Mouse (Mus musculus): ENCODE data around the gene Park7. TPM values are rescaled to one million over a fixed set of nuclear protein-coding genes. Genes with fewer than 3 reads are reported as not detected.

Gene Park7
- polyA plus RNA-seq, 1 experiment, result 70.5 TPM

DNA sequence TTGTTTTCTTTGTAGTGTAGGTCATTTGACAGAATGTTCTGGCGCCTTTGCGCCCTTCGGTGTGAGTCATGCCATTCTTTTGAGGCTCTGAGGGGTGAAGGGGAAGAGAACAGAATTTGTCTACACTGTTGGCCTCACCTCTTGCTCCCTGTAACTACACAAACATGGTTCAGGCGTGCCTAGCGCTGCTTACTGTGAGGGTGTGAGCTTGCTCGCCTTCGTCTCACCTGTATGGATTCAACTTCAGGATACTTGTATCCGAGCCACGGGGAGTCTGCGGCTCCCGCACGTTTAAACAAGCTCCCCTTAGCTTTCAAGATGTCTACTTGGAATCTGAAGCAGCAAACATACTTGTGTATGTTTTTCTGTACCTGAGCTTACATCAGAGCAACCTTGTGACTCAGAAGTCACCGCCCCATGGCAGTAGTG lies 43.3 kb downstream of the Park7 start:
- Histone ChIP-seq H3K27ac (ENCODE audit: insufficient read depth, low read depth, low read length) (no peak overlapping the region), H3K36me3 (ENCODE audit: control insufficient read depth, insufficient read depth, low read length) (peaks cover 24% of the 10 kb centered on the region), H3K4me1 (ENCODE audit: control insufficient read depth, insufficient read depth, insufficient read length, low read length) (no peaks in the 10 kb centered on the region; the same call in 1 of the 2 replicates), H3K27me3 (ENCODE audit: control insufficient read depth, insufficient read depth, low read length) (no peaks in the 10 kb centered on the region), H3K4me3 (ENCODE audit: low read depth, low read length) (no peak overlapping the region)
- TF ChIP-seq POLR2A (IDR thresholded peaks at IDR 0.05; ENCODE audit: low read depth, low read length) (no peak), CTCF (IDR thresholded peaks at IDR 0.05; ENCODE audit: extremely low read depth, insufficient read length, insufficient replicate concordance, low read depth, low read length) (no peak)
- 84% methylated on average over 13 of the region's 13 CpGs for WGBS

DNA sequence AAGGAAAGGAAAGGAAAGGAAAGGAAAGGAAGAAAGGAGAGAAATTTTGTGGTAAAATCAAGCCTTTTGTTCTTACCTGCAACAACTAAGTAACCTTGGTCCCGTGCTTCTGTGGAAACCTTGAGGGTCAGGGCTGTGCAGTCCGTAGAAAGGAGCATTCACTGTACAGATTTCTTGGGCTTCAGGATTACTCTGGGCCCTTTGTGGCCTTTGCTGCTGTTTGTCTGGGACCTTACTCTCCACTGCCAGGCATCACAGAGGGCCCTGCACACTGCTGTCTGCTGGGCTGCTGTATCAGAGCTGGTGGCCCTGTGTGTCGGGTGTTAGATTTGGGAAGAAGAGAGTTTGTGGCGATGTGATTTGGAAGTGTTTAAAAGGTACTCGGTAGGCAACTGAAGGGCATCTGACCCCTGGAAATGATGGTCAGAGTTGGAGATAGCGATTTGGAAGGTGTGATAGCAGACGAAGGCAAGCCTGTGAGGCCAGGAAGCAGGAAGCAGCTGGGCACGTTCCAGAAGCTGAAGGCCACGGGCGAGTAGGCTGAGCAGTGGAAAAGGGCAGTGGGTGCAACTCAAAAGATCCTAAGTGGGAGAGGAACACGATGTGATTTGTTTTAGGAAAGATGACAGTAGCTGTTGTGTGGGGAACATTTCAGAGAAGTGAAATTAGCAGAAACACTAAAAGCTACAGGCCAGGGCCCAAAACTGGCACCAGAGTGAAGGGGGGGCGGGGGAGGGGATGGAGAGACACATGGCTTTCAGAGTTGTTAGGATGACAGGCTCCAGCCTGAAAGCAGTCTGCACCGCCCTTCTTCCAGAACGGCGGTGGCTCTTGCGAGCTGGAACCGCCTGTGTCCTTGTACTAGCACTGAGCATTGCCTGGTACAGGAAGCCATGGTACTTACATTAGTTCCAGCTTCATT lies 44.7 kb downstream of the Park7 start:
- WGBS, result 69% methylated on average over 17 of the region's 17 CpGs
- no peak for TF ChIP-seq POLR2A (IDR thresholded peaks at IDR 0.05; ENCODE audit: low read depth, low read length)
- TF ChIP-seq CTCF (IDR thresholded peaks at IDR 0.05; ENCODE audit: extremely low read depth, insufficient read length, insufficient replicate concordance, low read depth, low read length), result no peak
- H3K27me3 ChIP-seq (ENCODE audit: control insufficient read depth, insufficient read depth, low read length), result no peaks in the 10 kb centered on the region
- H3K4me1 ChIP-seq (ENCODE audit: control insufficient read depth, insufficient read depth, insufficient read length, low read length), result no peaks in the 10 kb centered on the region
- H3K4me3 ChIP-seq (ENCODE audit: low read depth, low read length), result no peak overlapping the region
- peaks cover 32% of the 10 kb centered on the region for H3K36me3 ChIP-seq (ENCODE audit: control insufficient read depth, insufficient read depth, low read length)
- H3K27ac ChIP-seq (ENCODE audit: insufficient read depth, low read depth, low read length), result no peak overlapping the region

DNA sequence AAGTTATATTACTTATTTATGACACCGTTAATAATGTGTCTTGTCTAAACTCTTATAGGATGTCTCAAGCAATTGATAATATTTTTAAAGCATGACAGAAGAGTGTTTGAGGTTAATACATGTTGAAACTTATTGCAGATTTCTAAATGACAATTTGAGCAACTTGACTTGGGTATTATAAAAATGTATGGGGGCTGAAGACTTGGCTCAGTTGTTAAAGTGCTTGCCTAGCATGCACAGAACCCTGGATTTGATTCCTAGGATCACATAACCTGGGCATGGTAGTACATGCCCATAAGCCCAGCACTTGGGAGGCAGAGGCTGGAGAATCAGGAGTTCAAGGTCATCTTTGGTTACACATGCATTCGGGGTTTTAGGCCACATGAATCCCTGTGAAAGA lies 45.4 kb downstream of the Park7 start:
- Histone ChIP-seq H3K27me3 (ENCODE audit: control insufficient read depth, insufficient read depth, low read length) (no peaks in the 10 kb centered on the region), H3K27ac (ENCODE audit: insufficient read depth, low read depth, low read length) (no peak overlapping the region), H3K4me3 (ENCODE audit: low read depth, low read length) (no peak overlapping the region), H3K36me3 (ENCODE audit: control insufficient read depth, insufficient read depth, low read length) (peaks cover 32% of the 10 kb centered on the region), H3K4me1 (ENCODE audit: control insufficient read depth, insufficient read depth, insufficient read length, low read length) (no peaks in the 10 kb centered on the region)
- TF ChIP-seq CTCF (IDR thresholded peaks at IDR 0.05; ENCODE audit: extremely low read depth, insufficient read length, insufficient replicate concordance, low read depth, low read length) (no peak), POLR2A (IDR thresholded peaks at IDR 0.05; ENCODE audit: low read depth, low read length) (no peak)
- 75% methylated on average over 2 of the region's 2 CpGs for WGBS

DNA sequence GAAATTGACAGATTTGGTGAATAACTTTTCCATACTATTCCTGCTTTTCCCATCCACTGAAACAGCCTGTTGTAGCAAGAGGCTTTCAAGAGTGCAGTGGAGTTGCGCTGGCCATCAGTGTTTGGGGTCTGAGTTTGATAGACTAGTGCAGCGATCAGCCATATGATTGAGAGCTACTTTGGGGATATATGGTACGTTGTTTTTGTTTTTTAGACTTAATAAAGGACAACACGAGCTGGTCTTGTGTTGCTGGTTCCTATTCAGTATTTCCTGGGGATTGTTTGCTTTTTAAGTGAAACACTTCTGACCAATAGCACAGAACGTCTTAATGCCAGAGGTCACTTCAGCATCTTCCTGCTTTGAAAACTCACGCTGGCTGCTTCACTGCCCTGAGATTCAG lies 46.1 kb downstream of the Park7 start:
- no peak overlapping the region for H3K27ac ChIP-seq (ENCODE audit: insufficient read depth, low read depth, low read length)
- H3K27me3 ChIP-seq (ENCODE audit: control insufficient read depth, insufficient read depth, low read length), result no peaks in the 10 kb centered on the region
- TF ChIP-seq POLR2A (IDR thresholded peaks at IDR 0.05; ENCODE audit: low read depth, low read length) (no peak), CTCF (IDR thresholded peaks at IDR 0.05; ENCODE audit: extremely low read depth, insufficient read length, insufficient replicate concordance, low read depth, low read length) (no peak)
- peaks cover 32% of the 10 kb centered on the region for H3K36me3 ChIP-seq (ENCODE audit: control insufficient read depth, insufficient read depth, low read length)
- 86% methylated on average over 6 of the region's 6 CpGs for WGBS
- H3K4me1 ChIP-seq (ENCODE audit: control insufficient read depth, insufficient read depth, insufficient read length, low read length), result no peaks in the 10 kb centered on the region
- H3K4me3 ChIP-seq (ENCODE audit: low read depth, low read length), result no peak overlapping the region

DNA sequence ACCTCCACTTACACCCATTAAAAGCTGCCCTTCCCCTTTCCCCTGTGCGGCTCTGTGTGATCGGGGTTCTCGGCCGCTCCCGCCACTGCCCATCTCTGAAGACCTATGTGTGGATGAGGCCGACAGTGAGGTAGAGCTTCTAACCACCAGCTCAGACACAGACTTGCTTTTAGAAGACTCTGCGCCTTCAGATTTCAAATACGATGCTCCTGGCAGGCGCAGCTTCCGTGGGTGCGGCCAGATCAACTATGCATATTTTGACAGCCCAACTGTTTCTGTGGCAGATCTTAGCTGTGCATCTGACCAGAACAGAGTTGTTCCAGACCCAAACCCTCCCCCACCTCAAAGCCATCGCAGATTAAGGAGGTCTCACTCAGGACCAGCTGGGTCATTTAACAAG lies 47.7 kb downstream of the Park7 start:
- Histone ChIP-seq H3K27ac (ENCODE audit: insufficient read depth, low read depth, low read length) (no peak overlapping the region), H3K36me3 (ENCODE audit: control insufficient read depth, insufficient read depth, low read length) (peaks cover 32% of the 10 kb centered on the region), H3K4me1 (ENCODE audit: control insufficient read depth, insufficient read depth, insufficient read length, low read length) (no peaks in the 10 kb centered on the region), H3K4me3 (ENCODE audit: low read depth, low read length) (no peak overlapping the region), H3K27me3 (ENCODE audit: control insufficient read depth, insufficient read depth, low read length) (no peaks in the 10 kb centered on the region)
- no peak for TF ChIP-seq CTCF (IDR thresholded peaks at IDR 0.05; ENCODE audit: extremely low read depth, insufficient read length, insufficient replicate concordance, low read depth, low read length)
- 92% methylated on average over 9 of the region's 12 CpGs for WGBS

DNA sequence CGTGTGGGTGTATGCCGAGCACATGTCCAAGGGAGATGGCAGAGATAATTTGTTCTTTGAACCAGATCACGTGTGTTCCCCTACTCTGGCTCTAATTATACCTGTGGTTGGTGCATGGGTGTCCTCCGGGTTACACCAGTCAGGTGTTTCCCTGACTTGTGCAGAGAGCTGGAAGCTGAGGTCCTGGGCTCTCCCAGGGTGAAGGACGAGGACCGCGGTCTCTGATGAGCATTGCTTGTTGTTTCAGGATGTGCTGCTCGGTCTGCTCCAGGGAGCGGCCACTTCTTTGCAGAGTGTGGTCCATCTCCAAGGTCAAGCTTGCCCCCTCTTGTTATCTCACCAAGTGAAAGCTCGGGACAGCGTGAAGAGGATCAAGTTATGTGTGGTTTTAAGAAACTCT lies 48.2 kb downstream of the Park7 start:
- Histone ChIP-seq H3K27ac (ENCODE audit: insufficient read depth, low read depth, low read length) (no peak overlapping the region), H3K27me3 (ENCODE audit: control insufficient read depth, insufficient read depth, low read length) (no peaks in the 10 kb centered on the region), H3K4me1 (ENCODE audit: control insufficient read depth, insufficient read depth, insufficient read length, low read length) (no peaks in the 10 kb centered on the region), H3K4me3 (ENCODE audit: low read depth, low read length) (no peak overlapping the region), H3K36me3 (ENCODE audit: control insufficient read depth, insufficient read depth, low read length) (peaks cover 32% of the 10 kb centered on the region)
- TF ChIP-seq POLR2A (IDR thresholded peaks at IDR 0.05; ENCODE audit: low read depth, low read length), result no peak
- no peak for TF ChIP-seq CTCF (IDR thresholded peaks at IDR 0.05; ENCODE audit: extremely low read depth, insufficient read length, insufficient replicate concordance, low read depth, low read length)
- 93% methylated on average over 11 of the region's 11 CpGs for WGBS

DNA sequence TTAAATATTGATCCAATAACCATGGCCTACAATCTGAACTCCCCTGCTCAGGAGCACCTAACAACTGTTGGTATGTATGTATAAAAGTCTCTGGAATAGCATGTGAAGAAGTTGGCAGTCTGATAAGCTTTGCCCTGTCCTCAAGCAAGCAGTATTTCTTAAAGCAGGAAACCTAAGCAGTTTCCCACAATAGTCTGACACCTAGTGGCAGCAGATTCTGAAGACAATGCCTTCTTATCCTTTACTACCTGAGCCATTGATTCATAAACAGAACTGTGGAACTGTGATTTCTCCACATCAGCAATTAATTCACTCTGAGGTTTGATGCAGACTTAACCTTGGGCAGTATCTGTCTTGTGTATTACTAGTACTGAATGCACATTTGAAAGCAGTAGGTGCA lies 48.9 kb downstream of the Park7 start:
- Histone ChIP-seq H3K4me1 (ENCODE audit: control insufficient read depth, insufficient read depth, insufficient read length, low read length) (no peaks in the 10 kb centered on the region), H3K36me3 (ENCODE audit: control insufficient read depth, insufficient read depth, low read length) (peaks cover 32% of the 10 kb centered on the region), H3K4me3 (ENCODE audit: low read depth, low read length) (no peak overlapping the region), H3K27me3 (ENCODE audit: control insufficient read depth, insufficient read depth, low read length) (no peaks in the 10 kb centered on the region), H3K27ac (ENCODE audit: insufficient read depth, low read depth, low read length) (no peak overlapping the region)
- no peak for TF ChIP-seq CTCF (IDR thresholded peaks at IDR 0.05; ENCODE audit: extremely low read depth, insufficient read length, insufficient replicate concordance, low read depth, low read length)
- TF ChIP-seq POLR2A (IDR thresholded peaks at IDR 0.05; ENCODE audit: low read depth, low read length), result no peak

All from small intestine, adult 2 months (tissue).